22 mouse cellular contexts compared by ENCODE assay signal in the genomic region with DNA sequence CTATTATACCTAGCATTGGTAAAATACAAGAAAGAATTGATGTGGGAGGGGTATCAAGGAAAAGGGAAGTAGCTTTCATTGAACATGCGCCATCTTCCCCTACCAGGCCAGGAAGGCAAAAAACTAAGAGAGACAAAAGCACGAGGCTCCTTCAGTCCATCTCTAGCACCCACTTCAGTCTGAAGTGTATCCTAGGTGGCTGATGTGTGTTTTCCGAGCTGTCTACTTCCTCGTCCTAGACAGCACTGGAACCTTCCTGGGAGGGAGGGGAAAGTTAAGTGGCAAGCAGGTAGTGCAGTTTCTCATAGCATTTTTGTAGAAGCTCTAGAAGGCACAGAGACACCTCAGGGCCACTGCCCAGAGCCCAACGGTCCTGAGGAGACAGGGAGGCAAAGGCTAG. TPM values are rescaled to one million over a fixed set of nuclear protein-coding genes. Genes with fewer than 3 reads are reported as not detected.
DNase-seq lines count a peak whose midpoint lies in the region; ATAC-seq and TF ChIP-seq lines count a peak whose summit lies in the region.
"Had no signal": no experiment of that assay in that cellular context is flagged by ENCODE, and none has a peak within 500 bp of the region (broad histone marks: within the 10 kb centered on the region; RNA-seq: fewer than 3 reads in every experiment).

No protein-coding gene starts in this region.

- H3K4me3 ChIP-seq in heart, embryonic 10.5 days, result no peak overlapping the region
- H3K4me3 ChIP-seq in left cerebral cortex, adult 2 months, result no peak overlapping the region
- no peak overlapping the region for H3K4me3 ChIP-seq in midbrain, postnatal 0 days (ENCODE audit: low read depth, low read length)
- H3K4me3 ChIP-seq in midbrain, embryonic 14.5 days (replicated peaks; ENCODE audit: low read depth, low read length), result no peak overlapping the region
- H3K4me3 ChIP-seq: embryonic facial prominence, embryonic 10.5 days; forebrain, embryonic 10.5 days; hindbrain, embryonic 12.5 days; layer of hippocampus, adult 2 months; limb, embryonic 12.5 days; neural tube, embryonic 12.5 days had no signal

- DNase-seq in heart, embryonic 10.5 days (ENCODE audit: low spot score), result no peak
- no peak for DNase-seq in heart, adult 9 months (ENCODE audit: low spot score in 2 of 2)
- DNase-seq in left cerebral cortex, adult 2 months (ENCODE audit: extremely low spot score in 1 of 2, low spot score in 2 of 2), result no peak
- no peak for DNase-seq in left cerebral cortex, postnatal 4 days
- no peak for DNase-seq in midbrain, postnatal 0 days (ENCODE audit: low spot score)
- DNase-seq in midbrain, embryonic 14.5 days, result no peak
- DNase-seq in frontal cortex, postnatal 14 days (ENCODE audit: low spot score in 2 of 2), result no peak
- DNase-seq: cerebellum, adult 11-12 months; cerebellum, postnatal 10 days; liver, postnatal 0 days; retina, postnatal 1 day; thymus, adult 2 months; thymus, postnatal 4 days had no signal

- H3K36me3 ChIP-seq in heart, embryonic 10.5 days, result no peaks in the 10 kb centered on the region
- H3K36me3 ChIP-seq in midbrain, postnatal 0 days (ENCODE audit: insufficient read depth, low read length), result no peaks in the 10 kb centered on the region
- H3K36me3 ChIP-seq in midbrain, embryonic 14.5 days (ENCODE audit: control insufficient read depth, insufficient read depth, low read length), result no peaks in the 10 kb centered on the region
- H3K36me3 ChIP-seq: embryonic facial prominence, embryonic 10.5 days; forebrain, embryonic 10.5 days; hindbrain, embryonic 12.5 days; limb, embryonic 12.5 days; neural tube, embryonic 12.5 days had no signal

- peaks cover 6% of the 10 kb centered on the region; the same call in 1 of the 2 replicates for H3K27me3 ChIP-seq in heart, embryonic 10.5 days (ENCODE audit: insufficient read depth, poor library complexity, severe bottlenecking)
- no peaks in the 10 kb centered on the region for H3K27me3 ChIP-seq in midbrain, postnatal 0 days (ENCODE audit: insufficient read depth, low read length)
- no peaks in the 10 kb centered on the region for H3K27me3 ChIP-seq in midbrain, embryonic 14.5 days (ENCODE audit: control insufficient read depth, insufficient read depth, low read length)
- H3K27me3 ChIP-seq: hindbrain, embryonic 12.5 days; limb, embryonic 12.5 days; neural tube, embryonic 12.5 days had no signal

- intact Hi-C loops in left cerebral cortex, adult 2 months (cut with DNase I), result no loop called here
- intact Hi-C loops in left cerebral cortex, postnatal 4 days (cut with DNase I), result no loop called here

- H3K4me2 ChIP-seq in midbrain, postnatal 0 days (ENCODE audit: low read depth, low read length, poor library complexity, severe bottlenecking), result no peak overlapping the region
- no peak overlapping the region for H3K4me2 ChIP-seq in midbrain, embryonic 14.5 days (ENCODE audit: low read length)
- H3K4me2 ChIP-seq: hindbrain, embryonic 12.5 days; limb, embryonic 12.5 days; liver, embryonic 11.5 days; neural tube, embryonic 12.5 days had no signal

- peak overlapping the region; percentile 85 for H3K27ac ChIP-seq in heart, embryonic 10.5 days
- peak overlapping the region; percentile 95; the same call in 1 of the 2 replicates for H3K27ac ChIP-seq in left cerebral cortex, adult 2 months
- H3K27ac ChIP-seq in midbrain, postnatal 0 days (ENCODE audit: low read depth, low read length), result peak overlapping the region; percentile 86; the same call in 1 of the 2 replicates
- no peak overlapping the region for H3K27ac ChIP-seq in midbrain, embryonic 14.5 days (replicated peaks; ENCODE audit: low read depth, low read length)
- H3K27ac ChIP-seq: hindbrain, embryonic 12.5 days; macrophage; neural tube, embryonic 12.5 days had no signal

- H3K4me1 ChIP-seq in heart, embryonic 10.5 days, result peaks cover 68% of the 10 kb centered on the region
- peaks cover 19% of the 10 kb centered on the region; the same call in 1 of the 2 replicates for H3K4me1 ChIP-seq in midbrain, postnatal 0 days (ENCODE audit: insufficient read depth, low read length)
- H3K4me1 ChIP-seq in midbrain, embryonic 14.5 days (ENCODE audit: control insufficient read depth, insufficient read depth, low read length), result peaks cover 17% of the 10 kb centered on the region

- no peak for TF ChIP-seq CTCF in left cerebral cortex, adult 2 months (IDR thresholded peaks at IDR 0.05)
- TF ChIP-seq CTCF in midbrain, postnatal 0 days (IDR thresholded peaks at IDR 0.05), result no peak

- no peak for ATAC-seq in midbrain, postnatal 0 days (ENCODE audit: low FRiP score)
- no peak for ATAC-seq in midbrain, embryonic 14.5 days (ENCODE audit: low FRiP score, low TSS enrichment)
- ATAC-seq in erythroblast, adult 5-6 weeks (replicated peaks; ENCODE audit: low FRiP score, poor library complexity, severe bottlenecking), result no peak
- ATAC-seq: liver, postnatal 0 days had no signal

- no peak overlapping the region for H3K9ac ChIP-seq in midbrain, postnatal 0 days (replicated peaks; ENCODE audit: low read length, poor library complexity, severe bottlenecking)
- no peak overlapping the region for H3K9ac ChIP-seq in midbrain, embryonic 14.5 days (replicated peaks; ENCODE audit: low read length)
- H3K9ac ChIP-seq: hindbrain, embryonic 12.5 days; limb, embryonic 12.5 days; liver, postnatal 0 days; neural tube, embryonic 12.5 days had no signal

- WGBS in heart, embryonic 10.5 days, result 43% methylated on average over 5 of the region's 5 CpGs
- 85% methylated on average over 5 of the region's 5 CpGs for WGBS in midbrain, postnatal 0 days
- 81% methylated on average over 5 of the region's 5 CpGs for WGBS in midbrain, embryonic 14.5 days

- no peaks in the 10 kb centered on the region for H3K9me3 ChIP-seq in heart, embryonic 10.5 days
- H3K9me3 ChIP-seq in midbrain, postnatal 0 days (ENCODE audit: low read length), result no peaks in the 10 kb centered on the region
- no peaks in the 10 kb centered on the region for H3K9me3 ChIP-seq in midbrain, embryonic 14.5 days (ENCODE audit: control insufficient read depth, low read length)
- H3K9me3 ChIP-seq: embryonic facial prominence, embryonic 10.5 days; forebrain, embryonic 10.5 days; hindbrain, embryonic 12.5 days; limb, embryonic 12.5 days; neural tube, embryonic 12.5 days had no signal

RNA-seq across cellular contexts. Expression of gene Neurl1b, which starts 31.9 kb away (rescaled TPM):
- 1.3 and 1.8 TPM in 2 replicates for polyA plus RNA-seq in heart, embryonic 10.5 days (2016; fragmentation: Nextera tagmentation; extraction: Ambion mirVana)
- 10 to 100 TPM; 69.9 to 79.7 TPM for total RNA-seq in left cerebral cortex, adult 2 months (2021)
- 10 to 100 TPM; 85.3 to 88.4 TPM for total RNA-seq in left cerebral cortex, postnatal 4 days (2021)
- total RNA-seq in midbrain, postnatal 0 days (2014; rRNA removed), result 51.1 and 69.7 TPM in 2 replicates
- polyA plus RNA-seq in midbrain, postnatal 0 days (2015; fragmentation: Nextera tagmentation; extraction: Ambion mirVana), result 2.1 and 2.3 TPM in 2 replicates
- 1.6 and 3.6 TPM in 2 replicates for polyA plus RNA-seq in midbrain, embryonic 14.5 days (2014; fragmentation: Nextera tagmentation; extraction: Ambion mirVana)
- 0.42 and 1.7 TPM in 2 replicates for total RNA-seq in erythroblast, adult 5-6 weeks (2015; ENCODE audit: low replicate concordance)
- total RNA-seq in erythroblast, adult 5-6 weeks (2017; ENCODE audit: low replicate concordance), result 0.14 and 0.77 TPM in 2 replicates

Comparison
In these comparisons a context has a peak if more than half of its experiments do, and no peak if none do; other contexts are left out.
1. RNA of gene Neurl1b, which starts 31.9 kb away (total RNA-seq): 85.3 to 88.4 TPM in left cerebral cortex, postnatal 4 days, 69.9 to 79.7 TPM in left cerebral cortex, adult 2 months and 51.1 to 69.7 TPM in midbrain, postnatal 0 days; 0.14 to 1.7 TPM in erythroblast, adult 5-6 weeks; every median in the first group is over 10 times any median in the second.